Mouse (Mus musculus) CH12.LX (cell line): ENCODE data around the gene Inpp4b. TPM values are rescaled to one million over a fixed set of nuclear protein-coding genes. Genes with fewer than 3 reads are reported as not detected.
A peak's percentile ranks its signal among the peaks of the same experiment; 100 is the strongest.

Source experiments
- DNase-seq: peaks from one replicate; pipeline ENCODE4 v3.0.0-alpha.2; 2013; ENCODE audit errors: extremely low read depth
- H3K27ac ChIP-seq: 2 replicates; pipeline ENCODE4 v1.5.1; 2012; ENCODE audit warnings: low read depth, mild to moderate bottlenecking, control low read depth, moderate library complexity; ENCODE audit not compliant: insufficient read depth
- H3K27me3 ChIP-seq: replicated peaks from 2 replicates; pipeline ENCODE3; 2012; ENCODE audit warnings: inconsistent platforms
- H3K36me3 ChIP-seq, 2 experiments: replicated peaks in 1 of 2; 2 replicates each; pipeline versions ENCODE3 to v1.6.1; 2012; ENCODE audit warnings: inconsistent platforms in 1 of 2, low read length in 1 of 2, mild to moderate bottlenecking in 1 of 2, mixed read lengths in 1 of 2, moderate library complexity in 1 of 2; ENCODE audit not compliant: control insufficient read depth in 1 of 2, insufficient read depth in 1 of 2
- H3K4me1 ChIP-seq, 2 experiments: 2 replicates each; pipeline ENCODE4 v1.6.1; 2012; ENCODE audit warnings: inconsistent platforms in 1 of 2, moderate library complexity in 1 of 2; ENCODE audit not compliant: insufficient read depth in 2 of 2, control insufficient read depth in 1 of 2
- H3K4me2 ChIP-seq: 2 replicates; pipeline ENCODE4 v1.6.1; 2012; ENCODE audit warnings: low read depth, mild to moderate bottlenecking, control low read depth; ENCODE audit not compliant: poor library complexity, insufficient read depth, severe bottlenecking
- H3K4me3 ChIP-seq, 3 experiments: fragments of 150-350 bp in 1 of 3; sonication (generic) in 1 of 3; replicated peaks in 1 of 3; 2 replicates each; pipeline versions ENCODE3 to v1.5.1; 2011 to 2012; ENCODE audit warnings: low read depth in 2 of 3, low read length in 2 of 3, mild to moderate bottlenecking in 2 of 3, moderate library complexity in 2 of 3, control low read depth in 1 of 3, improper control_type of control experiment in 1 of 3, inconsistent platforms in 1 of 3, mixed read lengths in 1 of 3; ENCODE audit not compliant: poor library complexity in 1 of 3
- H3K79me2 ChIP-seq: replicated peaks from 2 replicates; pipeline ENCODE4 v1.6.1; 2012; ENCODE audit warnings: mild to moderate bottlenecking, moderate library complexity; ENCODE audit not compliant: control insufficient read depth, poor library complexity, insufficient read depth, severe bottlenecking; ENCODE audit errors: extremely low read depth
- H3K9ac ChIP-seq: 2 replicates; pipeline ENCODE4 v1.6.1; 2012; ENCODE audit warnings: low read depth, mild to moderate bottlenecking, control low read depth, moderate library complexity; ENCODE audit not compliant: insufficient read depth
- H3K9me3 ChIP-seq: replicated peaks from 2 replicates; pipeline ENCODE3; 2012; ENCODE audit warnings: low read length, inconsistent platforms, mixed read lengths
- BHLHE40 ChIP-seq: IDR thresholded peaks from 2 replicates; pipeline ENCODE4 v1.6.1; 2011; ENCODE audit warnings: mild to moderate bottlenecking, low read depth, low read length, improper control_type of control experiment
- CHD1 ChIP-seq: IDR thresholded peaks from 2 replicates; pipeline ENCODE4 v1.6.1; 2012; ENCODE audit warnings: low read depth, low read length, improper control_type of control experiment, inconsistent platforms
- CHD2 ChIP-seq: IDR thresholded peaks from 2 replicates; pipeline ENCODE4 v1.6.1; 2011; ENCODE audit warnings: low read length, improper control_type of control experiment
- E2F4 ChIP-seq: IDR thresholded peaks from 2 replicates; pipeline ENCODE4 v1.6.1; 2011; ENCODE audit warnings: low read depth, low read length, improper control_type of control experiment; ENCODE audit not compliant: insufficient replicate concordance
- EP300 ChIP-seq: IDR thresholded peaks from 2 replicates; pipeline ENCODE4 v1.6.1; 2011; ENCODE audit warnings: low read length, improper control_type of control experiment
- ETS1 ChIP-seq: conservative IDR thresholded peaks from 2 replicates; pipeline ENCODE4 v1.6.1; 2012; ENCODE audit warnings: low read depth, mild to moderate bottlenecking, inconsistent platforms, low read length, improper control_type of control experiment, moderate library complexity
- JUN ChIP-seq: IDR thresholded peaks from 2 replicates; pipeline ENCODE4 v1.6.1; 2011; ENCODE audit warnings: low read depth, mild to moderate bottlenecking, low read length, improper control_type of control experiment, moderate library complexity; ENCODE audit not compliant: insufficient read depth
- JUND ChIP-seq: conservative IDR thresholded peaks from 2 replicates; pipeline ENCODE4 v1.6.1; 2011; ENCODE audit warnings: low read depth, low read length, improper control_type of control experiment
- MAFK ChIP-seq: IDR thresholded peaks from 2 replicates; pipeline ENCODE4 v1.6.1; 2011; ENCODE audit warnings: low read length, improper control_type of control experiment; ENCODE audit not compliant: insufficient replicate concordance
- MAX ChIP-seq: IDR thresholded peaks from 2 replicates; pipeline ENCODE4 v1.6.1; 2011; ENCODE audit warnings: low read length, improper control_type of control experiment
- MEF2A ChIP-seq: IDR thresholded peaks from 2 replicates; pipeline ENCODE4 v1.6.1; 2014; ENCODE audit warnings: low read depth, mild to moderate bottlenecking, inconsistent platforms, low read length, improper control_type of control experiment, borderline replicate concordance
- MYC ChIP-seq: IDR thresholded peaks from 2 replicates; pipeline ENCODE4 v1.6.1; 2011; ENCODE audit warnings: low read depth, mild to moderate bottlenecking, improper control_type of control experiment, low read length
- NELFE ChIP-seq: IDR thresholded peaks from 2 replicates; pipeline ENCODE4 v1.6.1; 2011; ENCODE audit warnings: low read depth, low read length, improper control_type of control experiment
- PAX5 ChIP-seq: IDR thresholded peaks from 2 replicates; pipeline ENCODE4 v1.6.1; 2012; ENCODE audit warnings: low read length, inconsistent platforms, mixed read lengths
- SIN3A ChIP-seq: IDR thresholded peaks from 2 replicates; pipeline ENCODE4 v1.6.1; 2012; ENCODE audit warnings: low read length, improper control_type of control experiment, inconsistent platforms
- TCF12 ChIP-seq: IDR thresholded peaks from 2 replicates; pipeline ENCODE4 v1.6.1; 2014; ENCODE audit warnings: low read depth, mild to moderate bottlenecking, inconsistent platforms, low read length, improper control_type of control experiment
- ZKSCAN1 ChIP-seq: IDR thresholded peaks from 2 replicates; pipeline ENCODE4 v1.6.1; 2012; ENCODE audit warnings: low read depth, inconsistent platforms, low read length, improper control_type of control experiment, borderline replicate concordance
- ZNF384 ChIP-seq: IDR thresholded peaks from 2 replicates; pipeline ENCODE4 v1.6.1; 2012; ENCODE audit warnings: low read depth, low read length, improper control_type of control experiment, inconsistent platforms
- dilution Hi-C: fragments of 300-500 bp; cut with MboI; formaldehyde crosslinking; loops from 2 replicates; pipeline ENCODE4 v1.14.3; 2020; ENCODE audit warnings: low sequenced_read_pairs; ENCODE audit not compliant: extremely low pct_unique_long_range_greater_than_20kb, extremely low pct_ligation_motif_present
- in situ Hi-C: fragments of 300-500 bp; cut with MboI; formaldehyde crosslinking; loops from 3 replicates; pipeline ENCODE4 v1.14.3; 2019; ENCODE audit warnings: low sequenced_read_pairs, low pct_ligation_motif_present, low pct_unique_long_range_greater_than_20kb, mixed read lengths
- polyA plus RNA-seq: library from polyadenylated mRNA; unstranded; fragments of >175 nt; gene quantifications from 2 replicates; pipeline ENCODE4 v1.2.1, GENCODE M21; 2012; ENCODE audit warnings: low read depth; ENCODE audit not compliant: insufficient read length
- total RNA-seq, 2 experiments: library from RNA; depleted of rRNA; stranded (reverse); fragments of 300-350 nt in 1 of 2; fragments of >200 nt in 1 of 2; gene quantifications; 2 replicates each; pipeline ENCODE4 v1.2.3; 2012 to 2014

Inpp4b gene
- total and polyA plus RNA-seq, 3 experiments: 3.0 to 4.9 (median 3.4) TPM

GRCm38 (mm10) chr8:81618918-81619317, 276.6 kb downstream of the Inpp4b start:
- Histone ChIP-seq H3K4me1 (peaks cover 14 to 43% of the 10 kb centered on the region in 2 experiments), H3K27ac (no peak overlapping the region), H3K4me2 (no peak overlapping the region), H3K9me3 (no peaks in the 10 kb centered on the region), H3K27me3 (no peaks in the 10 kb centered on the region), H3K36me3 (no peaks in the 10 kb centered on the region)
- in situ Hi-C loops: loop anchor here (25.0 kb wide), 1 partner anchor 257 kb away; no protein-coding TSS in a partner anchor
- no peak for DNase-seq
- no peak for TF ChIP-seq PAX5
- peak; percentile 40 for TF ChIP-seq ZNF384
- TF ChIP-seq, all 38 proteins: peak for 1
- dilution Hi-C loops: no loop called here
- Histone ChIP-seq H3K79me2 (no peaks in the 10 kb centered on the region), H3K9ac (no peak overlapping the region), H3K4me3 (no peak overlapping the region)

- in situ Hi-C loops (no loop called here), dilution Hi-C loops (no loop called here)
- H3K27me3 ChIP-seq: no peaks in the 10 kb centered on the region
- TF ChIP-seq CHD1 (0 out of 2 replicates have a peak, but pooled peaks have one; percentile 55), MYC (peak; percentile 45; the same call in 1 of the 2 replicates), JUND (peak; percentile 89), SIN3A (0 out of 2 replicates have a peak, but pooled peaks have one; percentile 44), MAFK (0 out of 2 replicates have a peak, but pooled peaks have one; percentile 3), JUN (peak; percentile 97), ETS1 (peak; percentile 58), EP300 (peak; percentile 91), ZKSCAN1 (no peak), BHLHE40 (0 out of 2 replicates have a peak, but pooled peaks have one; percentile 5), TCF12 (no peak), CHD2 (peak; percentile 49; the same call in 1 of the 2 replicates), MAX (peak; percentile 17; the same call in 1 of the 2 replicates), MEF2A (peak; percentile 40; the same call in 1 of the 2 replicates), NELFE (no peak), E2F4 (no peak)
- H3K79me2 ChIP-seq: no peaks in the 10 kb centered on the region
- no peak overlapping the region for H3K9ac ChIP-seq
- H3K9me3 ChIP-seq: peaks cover 4% of the 10 kb centered on the region
- H3K27ac ChIP-seq: no peak overlapping the region
- H3K4me2 ChIP-seq: no peak overlapping the region
- H3K4me3 ChIP-seq: no peak overlapping the region
- DNase-seq: peak; percentile 41
- H3K4me1 ChIP-seq: peaks cover 10 to 40% of the 10 kb centered on the region in 2 experiments
- no peaks in the 10 kb centered on the region for H3K36me3 ChIP-seq
These were observed 292.7 kb downstream of the Inpp4b start for GRCm38 (mm10) chr8:81635015-81635414.
